Mouse (Mus musculus): ENCODE results near the gene Wdr48. TPM values are rescaled to one million over a fixed set of nuclear protein-coding genes. Genes with fewer than 3 reads are reported as not detected.

The Wdr48 gene
- polyA plus RNA-seq, 1 experiment from 2014 or later, result 82.5 TPM

DNA sequence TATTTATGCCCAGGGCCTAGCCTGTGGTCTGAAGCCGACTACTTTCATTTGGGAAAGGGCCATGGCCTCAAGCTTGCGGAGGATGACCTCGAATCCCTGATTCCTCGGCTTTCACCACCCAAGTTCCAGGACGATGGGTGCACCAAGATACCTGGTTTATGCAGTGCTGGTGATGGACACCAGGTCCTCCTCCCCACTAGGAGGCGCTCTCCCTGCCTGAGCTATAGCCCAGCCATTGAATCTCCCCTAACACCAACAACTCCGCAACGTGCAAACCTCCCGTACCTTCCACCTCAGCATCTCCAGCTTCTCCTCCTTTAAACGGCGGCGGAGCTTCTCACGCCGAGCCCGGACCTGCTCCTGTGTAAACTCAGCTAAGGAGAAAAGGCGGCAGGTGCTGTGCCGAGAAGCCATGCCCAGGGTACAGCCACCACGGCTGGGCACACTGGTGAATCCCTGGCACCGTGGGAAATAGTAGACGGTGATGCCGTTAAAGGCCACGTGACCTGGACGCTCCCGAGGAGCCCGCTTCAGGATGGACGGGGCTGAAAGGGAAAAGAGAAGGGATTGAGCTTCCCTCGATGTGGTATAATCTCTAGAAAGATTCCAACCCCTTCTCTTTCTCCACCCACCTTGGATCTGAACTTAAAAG, 79.3 kb downstream of the Wdr48 start:
- Histone ChIP-seq H3K9me3 (no peaks in the 10 kb centered on the region), H3K4me1 (peaks cover 49% of the 10 kb centered on the region), H3K9ac (replicated peaks) (no peak overlapping the region), H3K4me3 (no peak overlapping the region), H3K27me3 (no peaks in the 10 kb centered on the region), H3K27ac (replicated peaks) (no peak overlapping the region), H3K4me2 (replicated peaks) (no peak overlapping the region), H3K36me3 (no peaks in the 10 kb centered on the region)
- ATAC-seq (replicated peaks), result no peak
- 92% methylated on average over 27 of the region's 27 CpGs for WGBS

DNA sequence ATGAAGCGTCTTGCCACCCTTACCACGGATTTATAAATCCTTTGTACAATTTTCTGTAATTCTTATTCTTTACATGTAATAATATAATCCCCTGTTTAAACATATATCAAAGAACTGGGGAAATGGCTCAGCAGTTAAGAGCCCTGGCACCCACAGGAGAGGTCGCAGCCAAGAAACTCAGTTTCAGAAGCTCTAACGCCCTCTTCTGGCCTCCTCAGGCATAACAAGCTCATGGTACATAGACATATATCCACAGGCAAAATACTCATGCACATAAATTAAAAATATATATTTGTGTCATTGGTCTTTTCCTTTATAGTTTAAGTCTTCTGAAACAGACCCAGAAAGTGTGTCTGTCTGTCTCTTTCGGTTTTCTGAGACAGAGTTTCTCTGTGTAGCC, 79.9 kb downstream of the Wdr48 start:
- H3K9ac ChIP-seq (replicated peaks), result no peak overlapping the region
- peaks cover 51% of the 10 kb centered on the region for H3K4me1 ChIP-seq
- no peak overlapping the region for H3K4me2 ChIP-seq (replicated peaks)
- H3K27ac ChIP-seq (replicated peaks), result no peak overlapping the region
- ATAC-seq (replicated peaks), result no peak
- no peaks in the 10 kb centered on the region for H3K36me3 ChIP-seq
- 75% methylated on average over 5 of the region's 5 CpGs for WGBS
- no peaks in the 10 kb centered on the region for H3K27me3 ChIP-seq
- no peaks in the 10 kb centered on the region for H3K9me3 ChIP-seq
- no peak overlapping the region for H3K4me3 ChIP-seq

DNA sequence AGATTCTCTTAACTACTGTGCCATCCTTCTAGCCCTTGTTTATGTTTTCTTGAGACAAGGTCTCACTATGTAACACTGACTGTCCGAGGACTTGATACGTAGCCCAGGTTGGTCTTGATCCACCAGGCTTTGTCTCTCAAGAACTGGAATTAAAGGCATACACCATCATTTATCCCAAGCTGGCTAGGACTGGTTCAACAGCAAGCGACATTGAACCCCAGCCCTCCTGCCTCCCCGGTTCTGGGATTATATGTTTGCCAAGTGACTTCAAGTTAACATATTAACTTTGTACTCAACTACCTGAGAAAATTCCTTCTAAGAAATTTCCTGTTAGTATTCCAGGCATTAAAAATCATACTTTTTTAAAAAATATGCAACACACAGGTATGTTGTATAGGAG, 80.6 kb downstream of the Wdr48 start:
- H3K27ac ChIP-seq (replicated peaks), result no peak overlapping the region
- no peak overlapping the region for H3K4me2 ChIP-seq (replicated peaks)
- H3K4me1 ChIP-seq, result peaks cover 46% of the 10 kb centered on the region
- H3K27me3 ChIP-seq, result no peaks in the 10 kb centered on the region
- no peaks in the 10 kb centered on the region for H3K36me3 ChIP-seq
- no peak for ATAC-seq (replicated peaks)
- H3K9ac ChIP-seq (replicated peaks), result no peak overlapping the region
- WGBS, result 93% methylated on average over 4 of the region's 4 CpGs
- no peak overlapping the region for H3K4me3 ChIP-seq
- no peaks in the 10 kb centered on the region for H3K9me3 ChIP-seq

Other genes with a start within 250 kb of the Wdr48 start
- gene Scn10a, start 175.6 kb upstream of the Wdr48 start, polyA plus RNA-seq (2015; fragmentation: Nextera tagmentation; extraction: Ambion mirVana), result 0.19 and 0.20 TPM in 2 replicates
- gene Scn11a, start 69.4 kb upstream of the Wdr48 start, polyA plus RNA-seq (2015; fragmentation: Nextera tagmentation; extraction: Ambion mirVana), result 0.18 and 0.22 TPM in 2 replicates
- gene Gorasp1, start 42.7 kb downstream of the Wdr48 start, polyA plus RNA-seq (2015; fragmentation: Nextera tagmentation; extraction: Ambion mirVana), result 25.5 and 26.2 TPM in 2 replicates
- 0.57 and 0.69 TPM in 2 replicates for gene Ttc21a, start 42.7 kb downstream of the Wdr48 start, polyA plus RNA-seq (2015; fragmentation: Nextera tagmentation; extraction: Ambion mirVana)
- 1.6 and 2.0 TPM in 2 replicates for gene Csrnp1, start 89.8 kb downstream of the Wdr48 start, polyA plus RNA-seq (2015; fragmentation: Nextera tagmentation; extraction: Ambion mirVana)
- not detected in 2 replicates for gene Xirp1, start 128.7 kb downstream of the Wdr48 start, polyA plus RNA-seq (2015; fragmentation: Nextera tagmentation; extraction: Ambion mirVana)
- 6.6 and 6.9 TPM in 2 replicates for gene Cx3cr1, start 175.0 kb downstream of the Wdr48 start, polyA plus RNA-seq (2015; fragmentation: Nextera tagmentation; extraction: Ambion mirVana)
- not detected in 2 replicates for gene Ccr8, start 197.2 kb downstream of the Wdr48 start, polyA plus RNA-seq (2015; fragmentation: Nextera tagmentation; extraction: Ambion mirVana)
- 37.4 and 37.9 TPM in 2 replicates for gene Slc25a38, start 215.5 kb downstream of the Wdr48 start, polyA plus RNA-seq (2015; fragmentation: Nextera tagmentation; extraction: Ambion mirVana)
- 997 and 1,035 TPM in 2 replicates for gene Rpsa, start 232.8 kb downstream of the Wdr48 start, polyA plus RNA-seq (2015; fragmentation: Nextera tagmentation; extraction: Ambion mirVana)

All from forebrain, embryonic 15.5 days (tissue).